Mouse (Mus musculus) liver, embryonic 16.5 days (tissue): ENCODE measurements around the gene Fam219a. TPM values are rescaled to one million over a fixed set of nuclear protein-coding genes. Genes with fewer than 3 reads are reported as not detected.

Source experiments
- ATAC-seq: fragments of 200-750 bp; cut with Nextera tagmentation; 2 replicates; pipeline ENCODE4 v1.8.0; 2017; ENCODE audit warnings: low read depth, mild to moderate bottlenecking, moderate number of reproducible peaks, moderate library complexity
- H3K27ac ChIP-seq: fragments of 300-500 bp; sonication (generic); 2 replicates; pipeline ENCODE4 v1.5.1; 2014; ENCODE audit warnings: mild to moderate bottlenecking, low read length
- H3K27me3 ChIP-seq: fragments of 300-500 bp; sonication (generic); 2 replicates; pipeline ENCODE4 v1.6.1; 2014; ENCODE audit warnings: low read depth, low read length, mixed read lengths; ENCODE audit not compliant: control insufficient read depth, insufficient read depth
- H3K36me3 ChIP-seq: fragments of 300-500 bp; sonication (generic); 2 replicates; pipeline ENCODE4 v1.6.1; 2014; ENCODE audit warnings: mild to moderate bottlenecking; ENCODE audit not compliant: control insufficient read depth, insufficient read depth
- H3K4me1 ChIP-seq: fragments of 300-500 bp; sonication (generic); 2 replicates; pipeline ENCODE4 v1.6.1; 2014; ENCODE audit warnings: low read depth, low read length, mixed read lengths; ENCODE audit not compliant: control insufficient read depth
- H3K4me2 ChIP-seq: fragments of 300-500 bp; sonication (generic); 2 replicates; pipeline ENCODE4 v1.6.1; 2014; ENCODE audit warnings: low read depth, low read length, mixed read lengths
- H3K4me3 ChIP-seq: fragments of 300-500 bp; sonication (generic); 2 replicates; pipeline ENCODE4 v1.5.1; 2014; ENCODE audit warnings: low read depth, mild to moderate bottlenecking, low read length
- H3K9ac ChIP-seq: fragments of 300-500 bp; sonication (generic); 2 replicates; pipeline ENCODE4 v1.6.1; 2014; ENCODE audit warnings: low read depth, low read length
- H3K9me3 ChIP-seq: fragments of 300-500 bp; sonication (generic); replicated peaks from 2 replicates; pipeline ENCODE4 v1.6.1; 2016; ENCODE audit warnings: low read length; ENCODE audit not compliant: control insufficient read depth
- WGBS: fragments of 180-500 bp; shearing (Covaris S2); extraction: QIAGEN DNeasy Blood & Tissue Kit; methylation state at CpG from one replicate; pipeline ENCODE4 v1.1.7; 2014; ENCODE audit not compliant: insufficient replicate concordance; 5-methylcytosine and 5-hydroxymethylcytosine counted together
- polyA plus RNA-seq: library from polyadenylated mRNA; unstranded; fragments of >200 nt; fragmentation: Nextera tagmentation; extraction: Ambion mirVana; gene quantifications from 2 replicates; pipeline ENCODE4 v1.2.1, GENCODE M21; 2015

Gene Fam219a
- polyA plus RNA-seq, 1 experiment from 2014 or later = 0.98 TPM

DNA sequence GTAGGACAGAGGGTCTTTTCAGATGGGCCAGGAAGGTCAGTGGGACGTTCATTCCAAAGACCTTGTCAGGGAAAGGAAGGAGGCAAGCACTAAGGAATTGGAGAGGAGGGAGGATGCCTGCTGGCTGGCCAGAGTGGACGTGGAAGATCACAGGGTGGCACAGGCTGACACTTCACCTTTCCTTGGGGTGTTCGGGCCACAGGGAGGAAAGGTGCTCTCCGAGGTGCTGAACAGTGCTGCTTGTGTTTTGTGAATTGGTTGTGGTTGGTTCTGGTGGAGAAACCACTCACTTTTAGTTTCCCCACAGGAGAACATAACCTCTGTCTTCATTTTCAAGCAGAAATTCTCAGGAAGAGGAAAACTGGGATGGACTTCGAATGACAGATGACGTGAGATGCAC, 36.9 kb downstream of the Fam219a start:
- Histone ChIP-seq H3K4me3 (no peak overlapping the region), H3K9me3 (no peaks in the 10 kb centered on the region), H3K27ac (no peak overlapping the region), H3K9ac (no peak overlapping the region), H3K27me3 (no peaks in the 10 kb centered on the region), H3K36me3 (no peaks in the 10 kb centered on the region), H3K4me1 (no peaks in the 10 kb centered on the region), H3K4me2 (no peak overlapping the region)
- no peak for ATAC-seq
- 16% methylated on average over 6 of the region's 6 CpGs for WGBS

DNA sequence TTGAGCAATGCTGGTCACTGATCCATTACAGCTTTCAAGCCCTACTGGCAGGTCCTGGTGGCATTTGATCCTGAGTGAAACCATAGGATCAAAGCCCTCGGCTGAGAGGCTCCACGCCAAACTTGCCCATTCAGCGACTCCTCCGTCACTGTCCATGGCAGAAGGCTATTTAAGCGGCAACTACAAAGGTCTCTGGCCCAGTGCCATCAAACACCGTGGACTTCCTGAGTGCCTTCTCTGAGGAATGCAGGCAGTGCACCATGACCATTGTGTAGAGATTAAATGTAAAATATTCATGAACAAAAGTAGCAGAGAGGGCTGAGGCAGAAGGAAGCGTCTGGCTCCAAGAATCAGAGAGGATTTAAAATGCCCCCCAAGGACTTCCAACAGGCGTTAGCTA, 41.3 kb downstream of the Fam219a start:
- Histone ChIP-seq H3K27me3 (no peaks in the 10 kb centered on the region; the same call in 1 of the 2 replicates), H3K4me3 (no peak overlapping the region), H3K9ac (no peak overlapping the region), H3K4me2 (no peak overlapping the region), H3K27ac (no peak overlapping the region), H3K4me1 (no peaks in the 10 kb centered on the region), H3K36me3 (no peaks in the 10 kb centered on the region), H3K9me3 (no peaks in the 10 kb centered on the region)
- 46% methylated on average over 8 of the region's 8 CpGs for WGBS
- ATAC-seq = no peak

DNA sequence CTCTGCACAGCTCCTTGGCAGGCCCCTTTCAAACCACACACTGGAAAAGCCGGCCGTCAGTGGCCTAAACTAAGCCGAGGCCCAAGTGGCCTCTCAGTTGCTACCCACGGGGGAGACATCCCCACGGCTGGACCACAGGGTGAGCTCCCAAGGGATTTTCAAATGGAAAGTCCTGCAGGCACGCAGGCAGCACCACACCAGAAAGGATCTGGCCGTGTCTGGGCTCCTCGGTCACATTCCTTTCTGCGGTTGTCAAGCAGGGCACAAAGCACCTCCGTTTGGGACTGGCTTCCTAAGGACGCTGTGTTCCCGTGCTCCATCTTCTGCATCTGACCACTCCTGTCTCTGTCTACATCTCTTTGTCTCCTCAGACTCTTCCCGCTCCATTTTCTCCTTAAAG, 42.3 kb downstream of the Fam219a start:
- no peaks in the 10 kb centered on the region; the same call in 1 of the 2 replicates for H3K27me3 ChIP-seq

DNA sequence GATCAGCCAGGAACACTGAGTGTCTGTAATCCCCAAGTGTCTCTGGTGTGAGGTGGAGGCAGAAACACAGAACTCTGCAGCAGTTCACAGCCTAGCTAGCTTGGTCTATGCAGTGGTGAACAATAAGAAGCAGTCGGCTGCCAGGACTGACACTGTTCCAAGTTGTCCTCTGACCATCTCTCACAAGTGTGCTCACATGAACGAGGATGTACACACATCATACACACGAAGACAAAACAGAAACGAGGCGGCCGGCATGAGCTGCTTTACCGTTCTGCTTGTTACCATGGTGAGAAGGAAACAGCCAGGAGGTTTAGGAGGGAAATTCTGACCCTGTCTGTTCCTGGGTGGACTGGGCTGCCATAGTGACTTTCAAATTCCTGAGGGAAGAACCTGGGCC, 42.8 kb downstream of the Fam219a start:
- H3K4me1 ChIP-seq = no peaks in the 10 kb centered on the region
- H3K4me2 ChIP-seq = no peak overlapping the region
- H3K27ac ChIP-seq = no peak overlapping the region
- H3K36me3 ChIP-seq = no peaks in the 10 kb centered on the region
- no peaks in the 10 kb centered on the region for H3K9me3 ChIP-seq
- H3K4me3 ChIP-seq = no peak overlapping the region
- no peaks in the 10 kb centered on the region; the same call in 1 of the 2 replicates for H3K27me3 ChIP-seq
- H3K9ac ChIP-seq = no peak overlapping the region
- 54% methylated on average over 7 of the region's 7 CpGs for WGBS
- ATAC-seq = no peak

More for the DNA sequence above, 42.3 kb downstream of the Fam219a start:
- 56% methylated on average over 13 of the region's 13 CpGs for WGBS
- Histone ChIP-seq H3K4me2 (no peak overlapping the region), H3K9me3 (no peaks in the 10 kb centered on the region), H3K4me1 (no peaks in the 10 kb centered on the region), H3K36me3 (no peaks in the 10 kb centered on the region), H3K4me3 (no peak overlapping the region), H3K27ac (no peak overlapping the region), H3K9ac (no peak overlapping the region)
- ATAC-seq = no peak

DNA sequence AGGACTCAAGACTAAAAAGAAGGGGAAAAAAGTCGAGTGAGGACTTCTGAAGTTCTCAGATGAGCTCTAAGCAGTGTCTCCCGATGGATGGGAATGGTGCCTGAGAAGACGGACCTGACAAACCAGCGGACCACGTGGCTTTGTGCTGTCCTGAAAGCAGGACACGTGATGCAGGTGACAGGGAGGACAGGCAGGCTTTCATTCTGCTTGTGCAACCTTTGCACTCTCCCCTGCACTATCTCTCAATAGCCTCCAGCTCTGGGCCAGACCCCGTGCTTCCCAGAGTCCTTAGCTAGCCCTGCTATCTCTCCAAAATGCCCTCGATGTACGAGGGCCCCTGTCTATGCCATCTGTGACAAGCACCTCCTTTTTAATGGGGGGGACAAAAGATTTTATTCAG, 44.5 kb downstream of the Fam219a start:
- Histone ChIP-seq H3K9ac (no peak overlapping the region), H3K27ac (no peak overlapping the region), H3K9me3 (no peaks in the 10 kb centered on the region), H3K4me2 (no peak overlapping the region), H3K36me3 (no peaks in the 10 kb centered on the region), H3K27me3 (no peaks in the 10 kb centered on the region; the same call in 1 of the 2 replicates), H3K4me3 (no peak overlapping the region), H3K4me1 (no peaks in the 10 kb centered on the region)
- 53% methylated on average over 9 of the region's 9 CpGs for WGBS
- ATAC-seq = peak; percentile 75

DNA sequence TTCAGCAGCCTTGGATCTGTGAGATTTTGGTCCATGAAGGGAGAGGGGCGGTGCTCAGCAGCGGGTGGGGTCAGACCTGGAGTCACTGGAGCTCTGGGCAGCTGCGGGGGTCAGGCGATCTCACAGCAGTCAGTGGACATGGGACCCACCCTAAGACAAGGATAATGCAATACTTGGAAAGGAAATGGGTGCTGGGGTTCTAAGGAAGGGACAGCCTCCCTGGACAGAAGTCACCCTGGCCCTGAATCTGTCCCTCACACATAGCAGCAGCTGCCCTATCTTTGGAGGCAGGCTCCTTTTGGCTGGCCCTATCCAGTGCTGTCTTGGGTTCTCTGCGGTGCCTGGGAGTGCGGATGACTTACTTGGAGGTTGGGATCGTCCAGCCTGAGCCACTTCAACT, 45.5 kb downstream of the Fam219a start:
- no peak overlapping the region for H3K4me3 ChIP-seq
- H3K4me2 ChIP-seq = no peak overlapping the region
- no peaks in the 10 kb centered on the region; the same call in 1 of the 2 replicates for H3K27me3 ChIP-seq
- no peaks in the 10 kb centered on the region for H3K36me3 ChIP-seq
- no peak for ATAC-seq
- no peaks in the 10 kb centered on the region for H3K9me3 ChIP-seq
- WGBS = 59% methylated on average over 7 of the region's 7 CpGs
- H3K27ac ChIP-seq = no peak overlapping the region
- no peaks in the 10 kb centered on the region for H3K4me1 ChIP-seq
- no peak overlapping the region for H3K9ac ChIP-seq

DNA sequence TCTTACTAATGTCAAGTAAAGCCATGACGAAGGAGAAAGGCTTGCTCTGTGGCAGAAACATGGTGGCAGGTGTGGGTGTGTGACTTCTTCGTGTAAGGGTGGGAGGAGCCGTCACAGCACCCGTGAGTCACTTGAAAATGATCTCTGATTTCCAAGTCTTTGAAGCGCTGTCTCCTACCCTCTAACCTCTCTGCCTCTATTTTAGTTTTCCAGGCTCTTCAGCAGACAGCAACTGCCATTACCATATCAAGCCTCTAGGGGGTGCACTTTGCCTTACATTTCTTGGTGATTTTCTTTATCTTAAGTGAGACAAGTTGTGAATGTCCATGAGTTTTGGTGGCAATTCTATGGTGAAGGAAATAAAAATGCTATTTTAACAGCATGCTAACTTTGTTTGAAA, 46.5 kb downstream of the Fam219a start:
- no peak overlapping the region for H3K4me3 ChIP-seq
- 40% methylated on average over 5 of the region's 5 CpGs for WGBS
- H3K27ac ChIP-seq = no peak overlapping the region
- no peaks in the 10 kb centered on the region for H3K4me1 ChIP-seq
- no peak overlapping the region for H3K4me2 ChIP-seq
- H3K9ac ChIP-seq = no peak overlapping the region
- no peak for ATAC-seq
- no peaks in the 10 kb centered on the region for H3K9me3 ChIP-seq
- no peaks in the 10 kb centered on the region; the same call in 1 of the 2 replicates for H3K27me3 ChIP-seq
- H3K36me3 ChIP-seq = no peaks in the 10 kb centered on the region

DNA sequence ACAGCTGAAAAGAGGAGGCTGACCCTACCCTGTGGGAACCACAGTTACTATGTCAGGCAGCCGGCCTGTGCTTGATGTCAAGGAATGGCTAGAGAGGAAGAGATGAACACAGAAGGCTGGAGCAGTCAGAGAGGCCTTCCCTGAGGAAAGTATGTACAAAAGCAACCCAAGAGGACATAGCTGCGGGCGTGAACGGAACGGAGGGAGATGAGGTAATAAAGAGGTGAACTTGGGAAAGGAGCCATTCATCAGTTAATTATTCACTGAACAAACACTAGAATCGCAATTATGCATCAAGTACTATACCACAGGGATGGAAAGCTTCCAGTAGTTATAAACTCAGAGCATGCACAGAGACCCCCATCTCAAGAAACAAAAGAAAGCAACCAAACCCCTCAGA, 47.2 kb downstream of the Fam219a start:
- no peak overlapping the region for H3K9ac ChIP-seq
- H3K27ac ChIP-seq = no peak overlapping the region
- no peaks in the 10 kb centered on the region; the same call in 1 of the 2 replicates for H3K27me3 ChIP-seq
- ATAC-seq = no peak
- 67% methylated on average over 6 of the region's 6 CpGs for WGBS
- H3K4me1 ChIP-seq = no peaks in the 10 kb centered on the region
- H3K9me3 ChIP-seq = no peaks in the 10 kb centered on the region
- no peak overlapping the region for H3K4me2 ChIP-seq
- H3K4me3 ChIP-seq = no peak overlapping the region
- H3K36me3 ChIP-seq = no peaks in the 10 kb centered on the region

DNA sequence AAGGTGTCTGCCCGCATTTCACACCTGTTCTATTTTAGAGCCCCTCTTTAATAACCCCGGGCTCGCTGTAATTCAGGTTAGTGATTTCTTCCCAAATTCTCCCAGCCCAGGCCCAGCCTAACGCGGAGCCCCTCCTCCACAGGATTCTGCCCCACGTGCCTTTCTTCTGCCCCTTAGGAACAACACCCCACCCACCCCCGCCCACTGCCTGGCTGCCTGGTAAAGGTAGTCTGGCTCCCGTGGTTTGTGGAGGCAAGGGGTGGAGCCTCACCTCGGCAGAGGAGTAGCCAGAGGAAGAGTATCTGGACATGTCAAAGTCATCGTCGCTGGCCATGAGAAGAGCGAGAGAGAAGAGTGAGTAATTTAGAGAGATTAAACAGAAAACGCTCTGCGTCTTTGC, 48.7 kb downstream of the Fam219a start:
- Histone ChIP-seq H3K9ac (no peak overlapping the region), H3K36me3 (no peaks in the 10 kb centered on the region), H3K27ac (no peak overlapping the region), H3K27me3 (no peaks in the 10 kb centered on the region), H3K9me3 (no peaks in the 10 kb centered on the region), H3K4me2 (no peak overlapping the region), H3K4me1 (no peaks in the 10 kb centered on the region), H3K4me3 (no peak overlapping the region)
- ATAC-seq = no peak
- WGBS = 38% methylated on average over 14 of the region's 14 CpGs
